Mouse (Mus musculus): ENCODE measurements around the gene Atp10a. TPM values are rescaled to one million over a fixed set of nuclear protein-coding genes. Genes with fewer than 3 reads are reported as not detected.

Gene Atp10a
- polyA plus RNA-seq, 1 experiment, result 7.7 TPM

GRCm38 (mm10) chr7:58841066-58841465 is 185.1 kb downstream of the Atp10a start:
- H3K27ac ChIP-seq (ENCODE audit: insufficient read depth, low read length), result peak overlapping the region; percentile 42; the same call in 1 of the 2 replicates
- H3K4me1 ChIP-seq (ENCODE audit: control insufficient read depth, insufficient read depth, low read length), result peaks cover 12% of the 10 kb centered on the region
- no peak overlapping the region for H3K4me3 ChIP-seq (ENCODE audit: insufficient read depth, low read length)
- no peak for TF ChIP-seq CTCF (IDR thresholded peaks at IDR 0.05; ENCODE audit: extremely low read depth, insufficient read depth, low read length)
- TF ChIP-seq POLR2A (IDR thresholded peaks at IDR 0.05; ENCODE audit: extremely low read depth, insufficient read depth, low read length), result no peak

GRCm38 (mm10) chr7:58842818-58843217 is 186.9 kb downstream of the Atp10a start:
- H3K4me1 ChIP-seq (ENCODE audit: control insufficient read depth, insufficient read depth, low read length), result peaks cover 12% of the 10 kb centered on the region
- TF ChIP-seq CTCF (IDR thresholded peaks at IDR 0.05; ENCODE audit: extremely low read depth, insufficient read depth, low read length) (no peak), POLR2A (IDR thresholded peaks at IDR 0.05; ENCODE audit: extremely low read depth, insufficient read depth, low read length) (no peak)
- peak overlapping the region; percentile 98 for H3K27ac ChIP-seq (ENCODE audit: insufficient read depth, low read length)
- no peak overlapping the region for H3K4me3 ChIP-seq (ENCODE audit: insufficient read depth, low read length)

DNA sequence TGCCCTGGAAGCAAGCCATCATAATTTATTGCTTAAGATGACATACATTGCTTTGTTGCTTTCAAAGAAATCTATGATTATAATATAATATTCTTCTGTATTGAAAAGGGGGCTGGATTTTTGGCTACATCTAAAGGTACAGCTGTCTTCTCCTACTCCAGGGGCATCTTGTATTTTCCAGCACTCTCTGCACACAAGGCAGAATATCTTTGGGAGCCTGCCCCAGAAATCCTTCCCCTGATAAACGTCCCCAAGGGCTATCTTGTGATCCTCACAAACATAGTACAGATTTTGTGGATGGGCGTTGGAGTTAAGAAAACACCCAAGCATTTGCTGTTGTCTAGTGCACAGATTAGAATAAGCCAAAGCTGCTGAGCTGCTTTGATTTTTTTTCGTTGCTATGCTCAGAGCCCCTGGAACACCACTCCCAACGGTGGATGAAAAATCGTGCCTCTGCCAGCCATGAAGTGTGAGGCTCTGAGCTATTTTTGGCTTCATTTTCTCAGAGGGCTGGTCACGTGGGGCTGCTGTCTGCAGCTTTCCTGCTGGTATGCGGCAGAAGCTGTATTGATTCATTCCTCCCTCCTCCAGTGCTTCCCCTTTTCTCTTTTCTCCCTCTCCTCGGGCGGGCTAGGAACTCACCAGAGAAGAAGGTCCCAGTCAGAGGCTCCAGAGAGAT is 187.9 kb downstream of the Atp10a start:
- Histone ChIP-seq H3K4me3 (ENCODE audit: insufficient read depth, low read length) (no peak overlapping the region), H3K27ac (ENCODE audit: insufficient read depth, low read length) (peak overlapping the region; percentile 87), H3K4me1 (ENCODE audit: control insufficient read depth, insufficient read depth, low read length) (peaks cover 12% of the 10 kb centered on the region)
- TF ChIP-seq POLR2A (IDR thresholded peaks at IDR 0.05; ENCODE audit: extremely low read depth, insufficient read depth, low read length), result peak; percentile 74
- no peak for TF ChIP-seq CTCF (IDR thresholded peaks at IDR 0.05; ENCODE audit: extremely low read depth, insufficient read depth, low read length)

DNA sequence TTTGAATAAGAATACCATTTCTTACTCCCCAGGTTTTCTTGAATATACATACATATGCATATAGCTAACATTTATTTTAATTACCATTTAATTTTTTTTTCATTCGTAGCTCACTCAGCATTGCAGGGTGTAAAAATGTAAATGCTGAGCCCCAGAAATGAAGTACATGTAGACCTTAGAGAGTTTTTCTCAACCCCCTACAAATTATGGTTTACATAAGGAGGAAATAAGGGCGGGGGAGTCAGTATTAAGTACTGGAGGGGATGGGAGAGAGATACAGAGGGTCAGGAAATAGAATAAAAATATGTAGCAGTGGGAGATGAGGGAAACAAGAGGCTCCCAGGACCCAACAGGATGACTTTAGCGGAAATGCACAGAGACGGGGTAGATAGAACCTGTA is 188.5 kb downstream of the Atp10a start:
- TF ChIP-seq CTCF (IDR thresholded peaks at IDR 0.05; ENCODE audit: extremely low read depth, insufficient read depth, low read length), result no peak
- no peak for TF ChIP-seq POLR2A (IDR thresholded peaks at IDR 0.05; ENCODE audit: extremely low read depth, insufficient read depth, low read length)
- Histone ChIP-seq H3K27ac (ENCODE audit: insufficient read depth, low read length) (peak overlapping the region; percentile 68; the same call in 1 of the 2 replicates), H3K4me3 (ENCODE audit: insufficient read depth, low read length) (no peak overlapping the region)

DNA sequence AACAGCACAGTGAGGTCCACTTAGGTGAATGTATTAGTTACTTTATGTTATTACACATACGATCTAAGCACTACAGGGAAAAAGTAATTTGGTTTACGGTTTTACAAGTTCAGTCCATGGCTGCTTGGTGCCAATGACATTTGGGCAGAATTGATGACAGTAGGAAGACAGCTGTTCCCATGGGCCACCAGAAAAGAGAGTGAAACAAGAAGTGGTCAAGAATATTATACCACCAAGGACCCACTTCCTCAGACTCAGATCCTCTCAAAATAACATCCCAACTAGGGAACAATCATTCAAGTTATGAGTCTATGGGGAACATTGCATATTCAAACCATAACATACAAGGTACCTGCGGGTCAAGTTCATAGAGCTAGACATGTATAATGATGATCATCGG is 203.0 kb downstream of the Atp10a start:
- no peak overlapping the region for H3K27ac ChIP-seq (ENCODE audit: insufficient read depth, low read length)
- H3K4me1 ChIP-seq (ENCODE audit: control insufficient read depth, insufficient read depth, low read length), result no peaks in the 10 kb centered on the region
- TF ChIP-seq CTCF (IDR thresholded peaks at IDR 0.05; ENCODE audit: extremely low read depth, insufficient read depth, low read length), result no peak
- no peak for TF ChIP-seq POLR2A (IDR thresholded peaks at IDR 0.05; ENCODE audit: extremely low read depth, insufficient read depth, low read length)
- H3K4me3 ChIP-seq (ENCODE audit: insufficient read depth, low read length), result no peak overlapping the region

More for the DNA sequence above, 188.5 kb downstream of the Atp10a start:
- peaks cover 12% of the 10 kb centered on the region for H3K4me1 ChIP-seq (ENCODE audit: control insufficient read depth, insufficient read depth, low read length)

DNA sequence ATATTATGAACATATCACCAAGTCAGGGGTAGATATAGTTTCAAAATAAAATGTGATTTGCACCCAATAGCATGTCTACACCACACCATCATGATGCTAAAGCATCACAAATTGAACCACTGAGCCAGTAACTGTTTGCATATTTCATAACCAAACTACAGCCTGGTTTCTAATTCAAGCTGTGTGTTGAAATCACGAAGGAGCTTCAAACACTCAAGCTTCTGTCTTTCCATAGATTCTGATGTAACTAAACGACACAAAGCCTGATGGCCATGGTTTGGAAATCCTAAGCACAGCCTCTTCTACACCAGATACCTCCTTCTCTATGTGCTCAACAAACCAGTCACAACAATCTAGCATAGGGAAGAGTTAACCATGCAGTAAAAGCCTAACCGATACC is 207.2 kb downstream of the Atp10a start:
- Histone ChIP-seq H3K4me1 (ENCODE audit: control insufficient read depth, insufficient read depth, low read length) (no peaks in the 10 kb centered on the region), H3K27ac (ENCODE audit: insufficient read depth, low read length) (no peak overlapping the region), H3K4me3 (ENCODE audit: insufficient read depth, low read length) (no peak overlapping the region)
- TF ChIP-seq CTCF (IDR thresholded peaks at IDR 0.05; ENCODE audit: extremely low read depth, insufficient read depth, low read length) (no peak), POLR2A (IDR thresholded peaks at IDR 0.05; ENCODE audit: extremely low read depth, insufficient read depth, low read length) (no peak)

DNA sequence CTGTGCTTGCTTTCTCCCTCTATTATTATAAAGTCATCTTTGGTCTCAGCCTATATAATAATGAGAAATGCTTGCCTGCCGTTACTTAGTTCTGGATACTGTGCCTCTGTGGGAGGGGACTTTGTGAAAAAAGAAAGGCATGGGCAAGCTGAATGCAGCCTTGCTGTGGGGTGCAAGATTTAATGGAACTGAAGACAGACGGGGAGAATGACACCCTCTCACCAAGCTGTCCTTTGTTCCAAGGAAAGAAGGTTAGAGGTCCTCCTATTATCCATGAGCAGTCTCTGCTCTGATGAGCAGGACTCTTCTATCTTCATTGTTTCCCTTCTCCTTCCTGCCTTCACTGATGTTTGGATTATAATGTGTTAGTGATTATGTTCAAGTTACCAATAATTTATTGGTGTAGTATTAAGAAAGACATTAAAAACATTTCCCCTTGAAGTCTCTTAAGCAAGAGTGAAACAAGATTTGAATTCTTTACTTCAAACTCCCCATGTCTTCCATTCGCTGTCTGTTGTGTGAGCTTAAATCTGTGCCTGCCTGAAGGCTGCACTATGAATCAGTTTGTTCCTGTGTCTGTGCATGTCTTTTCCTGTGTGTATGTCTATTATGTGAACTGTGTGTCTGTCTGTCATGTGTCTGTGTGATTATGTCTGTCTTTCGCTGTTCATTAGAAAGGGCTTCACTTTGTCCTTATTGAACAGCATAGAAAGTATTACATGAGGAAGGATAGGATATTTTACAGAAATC is 211.1 kb downstream of the Atp10a start:
- Histone ChIP-seq H3K4me1 (ENCODE audit: control insufficient read depth, insufficient read depth, low read length) (no peaks in the 10 kb centered on the region), H3K4me3 (ENCODE audit: insufficient read depth, low read length) (no peak overlapping the region), H3K27ac (ENCODE audit: insufficient read depth, low read length) (no peak overlapping the region)
- no peak for TF ChIP-seq POLR2A (IDR thresholded peaks at IDR 0.05; ENCODE audit: extremely low read depth, insufficient read depth, low read length)
- TF ChIP-seq CTCF (IDR thresholded peaks at IDR 0.05; ENCODE audit: extremely low read depth, insufficient read depth, low read length), result no peak

DNA sequence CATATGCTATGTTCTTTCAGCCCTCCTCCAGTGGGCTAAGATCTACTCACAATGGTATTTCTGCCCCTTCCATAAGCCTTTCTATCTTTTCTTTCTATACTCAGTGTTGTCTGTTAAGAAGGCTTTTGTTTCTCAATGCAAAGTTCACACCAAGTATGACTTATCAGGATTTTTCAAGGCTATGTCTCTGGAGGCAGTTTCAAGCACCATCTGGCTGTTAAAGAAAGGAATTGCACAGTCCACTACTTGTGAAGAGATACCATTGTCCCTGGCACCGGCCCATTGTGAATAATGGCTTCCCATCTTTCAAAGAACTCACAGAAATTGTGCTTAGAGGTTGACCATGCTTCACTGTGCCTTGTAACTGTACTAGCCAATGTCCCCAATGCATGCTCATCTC is 214.7 kb downstream of the Atp10a start:
- no peaks in the 10 kb centered on the region for H3K4me1 ChIP-seq (ENCODE audit: control insufficient read depth, insufficient read depth, low read length)

DNA sequence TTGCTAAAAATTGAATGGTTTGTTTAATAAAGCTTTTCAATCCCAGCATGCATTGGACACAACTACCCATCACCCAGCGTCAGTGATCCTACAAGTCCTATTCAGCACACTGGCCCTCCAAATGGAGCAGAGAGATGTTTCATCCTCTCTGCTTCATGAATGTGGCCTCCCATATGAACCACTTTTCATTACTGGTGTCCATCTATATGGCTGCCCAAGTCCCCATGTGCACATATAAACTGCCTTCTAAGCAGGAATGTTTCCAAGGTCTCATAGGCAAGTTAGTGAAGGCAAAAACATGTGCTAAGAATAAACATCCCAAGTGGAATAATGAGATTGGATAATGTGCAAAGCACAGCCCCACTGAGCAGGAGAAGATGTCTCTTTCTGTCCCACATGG is 217.7 kb downstream of the Atp10a start:
- H3K27ac ChIP-seq (ENCODE audit: insufficient read depth, low read length), result no peak overlapping the region
- H3K4me3 ChIP-seq (ENCODE audit: insufficient read depth, low read length), result no peak overlapping the region
- no peak for TF ChIP-seq POLR2A (IDR thresholded peaks at IDR 0.05; ENCODE audit: extremely low read depth, insufficient read depth, low read length)
- no peak for TF ChIP-seq CTCF (IDR thresholded peaks at IDR 0.05; ENCODE audit: extremely low read depth, insufficient read depth, low read length)
- no peaks in the 10 kb centered on the region for H3K4me1 ChIP-seq (ENCODE audit: control insufficient read depth, insufficient read depth, low read length)

More for the DNA sequence above, 214.7 kb downstream of the Atp10a start:
- no peak overlapping the region for H3K4me3 ChIP-seq (ENCODE audit: insufficient read depth, low read length)
- no peak overlapping the region for H3K27ac ChIP-seq (ENCODE audit: insufficient read depth, low read length)
- TF ChIP-seq CTCF (IDR thresholded peaks at IDR 0.05; ENCODE audit: extremely low read depth, insufficient read depth, low read length), result no peak
- TF ChIP-seq POLR2A (IDR thresholded peaks at IDR 0.05; ENCODE audit: extremely low read depth, insufficient read depth, low read length), result no peak
